Mouse (Mus musculus) cerebellum, adult 2 months (tissue): ENCODE data around the gene Ccdc13. TPM values are rescaled to one million over a fixed set of nuclear protein-coding genes. Genes with fewer than 3 reads are reported as not detected.

Experiments
- DNase-seq, 2 experiments: peaks; one replicate each; pipeline ENCODE4 v3.0.0; 2021
- H3K27ac ChIP-seq: fragments of 200-500 bp; 2 replicates; pipeline ENCODE4 v1.5.1; 2012; ENCODE audit warnings: low read length, control low read depth, inconsistent platforms; ENCODE audit not compliant: insufficient read depth
- H3K27me3 ChIP-seq: fragments of 200-500 bp; 2 replicates; pipeline ENCODE4 v1.6.1; 2012; ENCODE audit warnings: inconsistent platforms, mild to moderate bottlenecking, low read length, moderate library complexity; ENCODE audit not compliant: control insufficient read depth, insufficient read depth
- H3K4me1 ChIP-seq: fragments of 200-500 bp; 2 replicates; pipeline ENCODE4 v1.6.1; 2011; ENCODE audit warnings: low read length; ENCODE audit not compliant: control insufficient read depth, insufficient read depth
- H3K4me3 ChIP-seq: fragments of 200-500 bp; replicated peaks from 2 replicates; pipeline ENCODE3; 2011; ENCODE audit warnings: mild to moderate bottlenecking, low read depth, low read length, control low read depth; ENCODE audit not compliant: insufficient read depth
- CTCF ChIP-seq: fragments of 200-500 bp; IDR thresholded peaks from 2 replicates; pipeline ENCODE4 v1.5.1; 2011; ENCODE audit warnings: low read depth, mild to moderate bottlenecking, control low read depth, low read length, moderate library complexity, borderline replicate concordance; ENCODE audit not compliant: insufficient read depth
- POLR2A ChIP-seq: fragments of 200-500 bp; IDR thresholded peaks from 2 replicates; pipeline ENCODE4 v1.6.1; 2011; ENCODE audit warnings: low read length, control low read depth, borderline replicate concordance; ENCODE audit not compliant: insufficient read depth
- WGBS: fragments of 180-500 bp; shearing (Covaris S2); methylation state at CpG from one replicate; pipeline ENCODE4 v1.1.7; 2018; 5-methylcytosine and 5-hydroxymethylcytosine counted together
- polyA plus RNA-seq: library from polyadenylated mRNA; depleted of rRNA; stranded (reverse); fragments of >200 nt; gene quantifications from 2 replicates; pipeline ENCODE4 v1.2.3, GENCODE M21; 2012; rRNA removed

Ccdc13 gene
- polyA plus RNA-seq, 1 experiment: 18.5 TPM

GRCm38 (mm10) chr9:121754624-121755023 lies 84.6 kb downstream of the Ccdc13 start:
- no peak for TF ChIP-seq POLR2A
- no peak for TF ChIP-seq CTCF
- H3K27ac ChIP-seq: no peak overlapping the region
- DNase-seq: no peak
- no peak overlapping the region for H3K4me3 ChIP-seq
- H3K4me1 ChIP-seq: 0 out of 2 replicates have a peak, but pooled peaks cover 7% of the 10 kb centered on the region
- WGBS: 82% methylated on average over 3 of the region's 3 CpGs
- H3K27me3 ChIP-seq: no peaks in the 10 kb centered on the region

- Histone ChIP-seq H3K27me3 (no peaks in the 10 kb centered on the region), H3K4me1 (no peaks in the 10 kb centered on the region), H3K4me3 (no peak overlapping the region), H3K27ac (no peak overlapping the region)
- WGBS: 94% methylated on average over 9 of the region's 9 CpGs
- DNase-seq: no peak
- TF ChIP-seq POLR2A (no peak), CTCF (no peak)
Observed at GRCm38 (mm10) chr9:121752774-121753173, 86.5 kb downstream of the Ccdc13 start.

Other genes starting within 250 kb of the Ccdc13 start
- 0.38 and 0.63 TPM in 2 replicates for gene Lyzl4, start 197.4 kb downstream of the Ccdc13 start, polyA plus RNA-seq
- gene Vipr1, start 196.7 kb downstream of the Ccdc13 start, polyA plus RNA-seq: 5.2 and 9.3 TPM in 2 replicates
- gene Sec22c, start 134.0 kb downstream of the Ccdc13 start, polyA plus RNA-seq: 12.3 and 13.8 TPM in 2 replicates
- 147 TPM in 2 replicates for gene Ss18l2, start 129.1 kb downstream of the Ccdc13 start, polyA plus RNA-seq
- gene Nktr, start 120.3 kb downstream of the Ccdc13 start, polyA plus RNA-seq: 130 and 145 TPM in 2 replicates
- 67.9 and 68.5 TPM in 2 replicates for gene Zfp651, start 80.1 kb downstream of the Ccdc13 start, polyA plus RNA-seq
- 0.29 and 0.51 TPM in 2 replicates for gene Klhl40, start 61.9 kb downstream of the Ccdc13 start, polyA plus RNA-seq
- 43.9 and 46.5 TPM in 2 replicates for gene Hhatl, start 47.0 kb downstream of the Ccdc13 start, polyA plus RNA-seq
- gene Higd1a, start 18.9 kb upstream of the Ccdc13 start, polyA plus RNA-seq: 125 and 128 TPM in 2 replicates
- 0.05 and 0.16 TPM in 2 replicates for gene Ackr2, start 58.9 kb upstream of the Ccdc13 start, polyA plus RNA-seq
- gene Cyp8b1, start 76.8 kb upstream of the Ccdc13 start, polyA plus RNA-seq: not detected in 2 replicates
- gene Fam198a, start 111.5 kb upstream of the Ccdc13 start, polyA plus RNA-seq: 3.1 and 3.2 TPM in 2 replicates
- gene Pomgnt2, start 157.6 kb upstream of the Ccdc13 start, polyA plus RNA-seq: 41.0 and 43.5 TPM in 2 replicates